Comparison of ENCODE assay signal across 8 mouse cellular contexts in genomic region chr16:17928627-17929104, GRCm38 (mm10). TPM values are rescaled to one million over a fixed set of nuclear protein-coding genes. Genes with fewer than 3 reads are reported as not detected.
A peak's percentile ranks its signal among the peaks of the same experiment; 100 is the strongest.
DNase-seq lines count a peak whose midpoint lies in the region; ATAC-seq and TF ChIP-seq lines count a peak whose summit lies in the region.

No protein-coding gene starts in this region.

- no peaks in the 10 kb centered on the region for H3K9me3 ChIP-seq in G1E (replicated peaks)
- H3K9me3 ChIP-seq in forebrain, embryonic 12.5 days, result no peaks in the 10 kb centered on the region
- no peaks in the 10 kb centered on the region for H3K9me3 ChIP-seq in lung, postnatal 0 days (ENCODE audit: low read length)

- H3K4me2 ChIP-seq in forebrain, embryonic 12.5 days, result peak overlapping the region; percentile 86
- peak overlapping the region; percentile 99 for H3K4me2 ChIP-seq in lung, postnatal 0 days (replicated peaks; ENCODE audit: low read depth, low read length)

- peak; percentile 85 for DNase-seq in G1E (ENCODE audit: low spot score)
- DNase-seq in c-Kit-positive CD71-negative TER-119-negative erythroid progenitor cells, embryonic 14.5 days (ENCODE audit: low read depth), result peak; percentile 87
- DNase-seq in heart, postnatal 36 days, result peak; percentile 58 to 63
- peak; percentile 45 to 56 for DNase-seq in layer of hippocampus, adult 8-10 months (ENCODE audit: low spot score in 2 of 2)
- peak; percentile 97 for DNase-seq in lung, postnatal 0 days (ENCODE audit: low spot score)
- peak; percentile 75 for DNase-seq in ovary, adult 18-20 months (ENCODE audit: low spot score)
- DNase-seq in thymus, postnatal 25 days, result peak; percentile 76

- H3K27ac ChIP-seq in forebrain, embryonic 12.5 days, result peak overlapping the region; percentile 80
- peak overlapping the region; percentile 89 for H3K27ac ChIP-seq in lung, postnatal 0 days (ENCODE audit: low read length)

- peaks cover 37% of the 10 kb centered on the region for H3K36me3 ChIP-seq in G1E (replicated peaks)
- H3K36me3 ChIP-seq in forebrain, embryonic 12.5 days (replicated peaks), result peaks cover 25% of the 10 kb centered on the region
- no peaks in the 10 kb centered on the region for H3K36me3 ChIP-seq in lung, postnatal 0 days (ENCODE audit: insufficient read depth, low read length)

- intact Hi-C loops in heart, postnatal 36 days (cut with DNase I), result loop anchor here (5.0 to 10.0 kb wide), 3 partner anchors 59 to 416 kb away; partner anchors contain the start of genes Arvcf and Tango2

- H3K4me3 ChIP-seq in G1E (ENCODE audit: low read depth, low read length), result peak overlapping the region; percentile 89
- peak overlapping the region; percentile 84 for H3K4me3 ChIP-seq in forebrain, embryonic 12.5 days (replicated peaks)
- peak overlapping the region; percentile 76 for H3K4me3 ChIP-seq in lung, postnatal 0 days (ENCODE audit: low read depth, low read length)

- H3K4me1 ChIP-seq in G1E (ENCODE audit: insufficient read depth, low read depth, low read length), result peaks cover 57% of the 10 kb centered on the region
- H3K4me1 ChIP-seq in forebrain, embryonic 12.5 days, result peaks cover 23% of the 10 kb centered on the region
- no peaks in the 10 kb centered on the region for H3K4me1 ChIP-seq in lung, postnatal 0 days (ENCODE audit: insufficient read depth, low read depth, low read length)

- no peak for TF ChIP-seq EP300 in lung, postnatal 0 days (IDR thresholded peaks at IDR 0.05)

- peak; percentile 77 for ATAC-seq in G1E (ENCODE audit: extremely low read depth, insufficient number of reproducible peaks, low FRiP score, poor library complexity, severe bottlenecking)
- ATAC-seq in forebrain, embryonic 12.5 days (ENCODE audit: low FRiP score), result peak; percentile 31
- peak; percentile 87 for ATAC-seq in lung, postnatal 0 days

- TF ChIP-seq CTCF in G1E (IDR thresholded peaks at IDR 0.05; ENCODE audit: low read depth, low read length), result no peak
- peak; percentile 82 for TF ChIP-seq CTCF in lung, postnatal 0 days (IDR thresholded peaks at IDR 0.05)

- peaks cover 16% of the 10 kb centered on the region for H3K27me3 ChIP-seq in G1E (ENCODE audit: insufficient read depth, low read length)
- H3K27me3 ChIP-seq in forebrain, embryonic 12.5 days, result peaks cover 36% of the 10 kb centered on the region
- no peaks in the 10 kb centered on the region for H3K27me3 ChIP-seq in lung, postnatal 0 days (replicated peaks; ENCODE audit: insufficient read depth, low read length)

- WGBS in forebrain, embryonic 12.5 days, result under 1% methylated on average over 9 of the region's 9 CpGs
- under 1% methylated on average over 9 of the region's 9 CpGs for WGBS in lung, postnatal 0 days

- peak overlapping the region; percentile 74 for H3K9ac ChIP-seq in forebrain, embryonic 12.5 days
- peak overlapping the region; percentile 79 for H3K9ac ChIP-seq in lung, postnatal 0 days (replicated peaks; ENCODE audit: low read depth)

RNA-seq across cellular contexts. Expression of gene Slc25a1, which starts 0.6 kb away (rescaled TPM):
- total RNA-seq in G1E (2014; fragmentation: Nextera tagmentation) (47.5 and 57.3 TPM in 2 replicates), G1E (2017) (76.4 and 92.8 TPM in 2 replicates)
- 209 and 244 TPM in 2 replicates for polyA plus RNA-seq in G1E (2012)
- polyA plus RNA-seq in forebrain, embryonic 12.5 days (2016; fragmentation: Nextera tagmentation; extraction: Ambion mirVana), result 108 and 109 TPM in 2 replicates
- 10 to 100 TPM in 1 of 2 experiments, 1 to 10 TPM in 1; 5.9 to 13.9 TPM for total RNA-seq in heart, postnatal 36 days (2021)
- total RNA-seq in layer of hippocampus, adult 8-10 months (2022), result 10 to 100 TPM; 37.8 to 57.7 (median 47.1) TPM
- 87.3 and 94.0 TPM in 2 replicates for polyA plus RNA-seq in lung, postnatal 0 days (2015; fragmentation: Nextera tagmentation; extraction: Ambion mirVana)

RNA-seq across cellular contexts. Expression of gene Gsc2, which starts 13.8 kb away (rescaled TPM):
- not detected in 2 replicates for total RNA-seq in G1E (2014; fragmentation: Nextera tagmentation)
- total RNA-seq in G1E (2017), result not detected in 2 replicates
- not detected in 2 replicates for polyA plus RNA-seq in G1E (2012)
- polyA plus RNA-seq in forebrain, embryonic 12.5 days (2016; fragmentation: Nextera tagmentation; extraction: Ambion mirVana), result 0.45 TPM in 1 of 2 replicates, not detected in the other
- total RNA-seq in heart, postnatal 36 days (2021), result not detected
- total RNA-seq in layer of hippocampus, adult 8-10 months (2022), result not detected
- polyA plus RNA-seq in lung, postnatal 0 days (2015; fragmentation: Nextera tagmentation; extraction: Ambion mirVana), result not detected in 2 replicates

RNA-seq across cellular contexts. Expression of gene Ess2, which starts 17.5 kb away (rescaled TPM):
- total RNA-seq in G1E (2014; fragmentation: Nextera tagmentation) (13.7 and 19.3 TPM in 2 replicates), G1E (2017) (29.1 and 31.0 TPM in 2 replicates)
- 25.6 and 27.6 TPM in 2 replicates for polyA plus RNA-seq in G1E (2012)
- polyA plus RNA-seq in forebrain, embryonic 12.5 days (2016; fragmentation: Nextera tagmentation; extraction: Ambion mirVana), result 54.2 and 55.4 TPM in 2 replicates
- total RNA-seq in heart, postnatal 36 days (2021), result 10 to 100 TPM in 1 of 2 experiments, 1 to 10 TPM in 1; 8.7 to 10.6 TPM
- 10 to 100 TPM; 28.5 to 33.3 (median 30.7) TPM for total RNA-seq in layer of hippocampus, adult 8-10 months (2022)
- polyA plus RNA-seq in lung, postnatal 0 days (2015; fragmentation: Nextera tagmentation; extraction: Ambion mirVana), result 21.8 and 22.6 TPM in 2 replicates

RNA-seq across cellular contexts. Expression of gene Tssk2, which starts 30.2 kb away (rescaled TPM):
- total RNA-seq in G1E (2014; fragmentation: Nextera tagmentation), result not detected in 2 replicates
- total RNA-seq in G1E (2017), result 0.23 TPM in 1 of 2 replicates, not detected in the other
- not detected in 2 replicates for polyA plus RNA-seq in G1E (2012)
- polyA plus RNA-seq in forebrain, embryonic 12.5 days (2016; fragmentation: Nextera tagmentation; extraction: Ambion mirVana), result not detected in 2 replicates
- total RNA-seq in heart, postnatal 36 days (2021), result not detected
- not detected for total RNA-seq in layer of hippocampus, adult 8-10 months (2022)
- polyA plus RNA-seq in lung, postnatal 0 days (2015; fragmentation: Nextera tagmentation; extraction: Ambion mirVana), result not detected in 2 replicates

RNA-seq across cellular contexts. Expression of gene Dgcr2, which starts 30.3 kb away (rescaled TPM):
- total RNA-seq in G1E (2014; fragmentation: Nextera tagmentation), result 20.5 and 23.2 TPM in 2 replicates
- total RNA-seq in G1E (2017), result 25.5 and 32.2 TPM in 2 replicates
- polyA plus RNA-seq in G1E (2012), result 16.5 and 27.8 TPM in 2 replicates
- polyA plus RNA-seq in forebrain, embryonic 12.5 days (2016; fragmentation: Nextera tagmentation; extraction: Ambion mirVana), result 97.9 and 106 TPM in 2 replicates
- 10 to 100 TPM; 47.3 to 48.6 TPM for total RNA-seq in heart, postnatal 36 days (2021)
- total RNA-seq in layer of hippocampus, adult 8-10 months (2022), result 100 to 1,000 TPM in 3 of 4 experiments, 10 to 100 TPM in 1; 97.2 to 106 (median 103) TPM
- 47.3 and 49.2 TPM in 2 replicates for polyA plus RNA-seq in lung, postnatal 0 days (2015; fragmentation: Nextera tagmentation; extraction: Ambion mirVana)

Comparison
In these comparisons a context has a peak if more than half of its experiments do, and no peak if none do; other contexts are left out.
1. Peak in every context shown above with its lines: DNase-seq, ATAC-seq, H3K4me3 ChIP-seq and H3K27ac ChIP-seq.
2. ATAC-seq: peak in every context shown above with its lines; median percentile 87 in lung, postnatal 0 days; 77 in G1E; 31 in forebrain, embryonic 12.5 days.